Mouse (Mus musculus) forebrain, embryonic 16.5 days (tissue): ENCODE results near the gene Hyal2. TPM values are rescaled to one million over a fixed set of nuclear protein-coding genes. Genes with fewer than 3 reads are reported as not detected.

Experiments used
- ATAC-seq: fragments of 200-750 bp; cut with Nextera tagmentation; 2 replicates; pipeline ENCODE4 v1.8.0; 2017; ENCODE audit warnings: mild to moderate bottlenecking, moderate library complexity
- H3K27ac ChIP-seq: fragments of 300-500 bp; sonication (generic); 2 replicates; pipeline ENCODE4 v1.5.1; 2014; ENCODE audit warnings: low read length, control low read depth
- H3K27me3 ChIP-seq: fragments of 300-500 bp; sonication (generic); replicated peaks from 2 replicates; pipeline ENCODE4 v1.6.1; 2014; ENCODE audit warnings: low read length; ENCODE audit not compliant: control insufficient read depth, insufficient read depth
- H3K36me3 ChIP-seq: fragments of 300-500 bp; sonication (generic); 2 replicates; pipeline ENCODE4 v1.6.1; 2014; ENCODE audit not compliant: control insufficient read depth, insufficient read depth
- H3K4me1 ChIP-seq: fragments of 300-500 bp; sonication (generic); replicated peaks from 2 replicates; pipeline ENCODE4 v1.6.1; 2014; ENCODE audit warnings: low read length; ENCODE audit not compliant: control insufficient read depth, insufficient read depth
- H3K4me2 ChIP-seq: fragments of 300-500 bp; sonication (generic); 2 replicates; pipeline ENCODE4 v1.6.1; 2014; ENCODE audit warnings: mild to moderate bottlenecking, low read length, control low read depth
- H3K4me3 ChIP-seq: fragments of 300-500 bp; sonication (generic); replicated peaks from 2 replicates; pipeline ENCODE4 v1.5.1; 2014; ENCODE audit warnings: mild to moderate bottlenecking, low read length, control low read depth
- H3K9ac ChIP-seq: fragments of 300-500 bp; sonication (generic); replicated peaks from 2 replicates; pipeline ENCODE4 v1.6.1; 2014; ENCODE audit warnings: low read depth, low read length, control low read depth
- H3K9me3 ChIP-seq: fragments of 300-500 bp; sonication (generic); 2 replicates; pipeline ENCODE4 v1.6.1; 2016; ENCODE audit warnings: low read length; ENCODE audit not compliant: control insufficient read depth
- WGBS: fragments of 180-500 bp; shearing (Covaris S2); extraction: QIAGEN DNeasy Blood & Tissue Kit; methylation state at CpG from one replicate; pipeline ENCODE4 v1.1.7; 2014; 5-methylcytosine and 5-hydroxymethylcytosine counted together
- polyA plus RNA-seq: library from polyadenylated mRNA; unstranded; fragments of >200 nt; fragmentation: Nextera tagmentation; extraction: Ambion mirVana; gene quantifications from 2 replicates; pipeline ENCODE4 v1.2.1, GENCODE M21; 2015

The Hyal2 gene
- polyA plus RNA-seq, 1 experiment from 2014 or later, result 69.7 TPM

- WGBS, result 91% methylated on average over 11 of the region's 11 CpGs
- Histone ChIP-seq H3K36me3 (no peaks in the 10 kb centered on the region), H3K9ac (no peak overlapping the region), H3K4me1 (peaks cover 9% of the 10 kb centered on the region), H3K4me2 (no peak overlapping the region), H3K27me3 (no peaks in the 10 kb centered on the region), H3K9me3 (no peaks in the 10 kb centered on the region), H3K27ac (no peak overlapping the region), H3K4me3 (no peak overlapping the region)
- no peak for ATAC-seq
Observed at GRCm38 (mm10) chr9:107601275-107601674, 33.5 kb downstream of the Hyal2 start.

DNA sequence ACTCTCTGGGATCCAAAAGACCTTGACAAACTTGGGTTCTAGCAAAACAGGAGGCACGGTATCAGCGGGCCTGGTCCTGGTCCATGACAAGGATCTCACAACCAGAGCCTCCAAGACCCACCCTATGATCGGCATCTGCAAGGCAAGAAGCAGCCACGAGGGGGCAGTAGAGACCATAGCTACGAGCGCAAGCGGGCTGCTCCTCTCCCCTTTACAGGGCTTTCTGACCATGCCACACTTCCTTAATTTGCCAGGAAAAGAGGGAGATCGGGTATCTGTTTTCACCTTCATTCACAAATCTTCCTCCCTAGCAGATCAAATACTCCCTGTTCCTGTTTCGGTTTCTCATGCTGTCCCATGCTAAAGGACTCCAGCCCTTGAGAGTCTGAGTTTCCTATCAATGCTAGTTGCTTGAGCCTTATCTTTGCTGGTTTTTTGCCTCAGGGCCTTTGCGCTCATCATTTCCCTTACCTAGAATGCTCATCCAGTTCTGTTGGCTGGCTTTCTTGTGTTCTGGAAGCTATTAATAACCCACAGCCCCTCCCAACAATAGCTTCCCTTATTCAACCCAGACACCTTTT lies 34.4 kb downstream of the Hyal2 start:
- H3K9ac ChIP-seq, result peak overlapping the region; percentile 2; the same call in 1 of the 2 replicates
- H3K4me2 ChIP-seq, result no peak overlapping the region
- WGBS, result 15% methylated on average over 10 of the region's 10 CpGs
- no peaks in the 10 kb centered on the region for H3K36me3 ChIP-seq
- no peaks in the 10 kb centered on the region for H3K9me3 ChIP-seq
- peaks cover 9% of the 10 kb centered on the region for H3K4me1 ChIP-seq
- H3K27me3 ChIP-seq, result no peaks in the 10 kb centered on the region
- peak; percentile 78 for ATAC-seq
- no peak overlapping the region for H3K27ac ChIP-seq
- H3K4me3 ChIP-seq, result no peak overlapping the region

DNA sequence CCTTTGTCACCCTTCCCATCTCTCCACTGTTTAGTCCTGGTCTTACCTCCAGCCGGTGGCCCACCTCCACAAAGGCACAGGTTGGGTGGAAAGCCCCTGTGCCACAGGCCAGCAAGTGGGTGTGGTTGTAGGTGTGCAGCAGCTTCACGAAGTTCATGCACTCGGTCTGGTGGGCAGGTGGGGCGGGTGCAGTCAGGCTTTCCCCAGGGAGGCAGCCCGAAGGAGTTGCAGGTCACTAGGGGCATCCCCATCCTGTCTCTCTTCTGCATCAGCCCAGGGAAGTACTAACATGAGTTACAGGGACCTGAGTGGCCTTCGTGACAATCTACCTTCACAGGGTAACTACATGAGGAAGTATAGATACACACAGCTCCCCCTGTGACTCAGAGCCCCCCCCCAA lies 35.5 kb downstream of the Hyal2 start:
- Histone ChIP-seq H3K27me3 (no peaks in the 10 kb centered on the region), H3K9me3 (no peaks in the 10 kb centered on the region), H3K4me3 (no peak overlapping the region), H3K4me2 (no peak overlapping the region), H3K27ac (no peak overlapping the region), H3K36me3 (no peaks in the 10 kb centered on the region), H3K9ac (no peak overlapping the region), H3K4me1 (peaks cover 9% of the 10 kb centered on the region)
- ATAC-seq, result no peak
- 83% methylated on average over 6 of the region's 6 CpGs for WGBS

- Histone ChIP-seq H3K36me3 (no peaks in the 10 kb centered on the region), H3K9ac (no peak overlapping the region), H3K9me3 (no peaks in the 10 kb centered on the region), H3K4me2 (no peak overlapping the region), H3K27me3 (no peaks in the 10 kb centered on the region), H3K4me1 (peaks cover 9% of the 10 kb centered on the region), H3K4me3 (no peak overlapping the region), H3K27ac (no peak overlapping the region)
- no peak for ATAC-seq
- WGBS, result 48% methylated on average over 23 of the region's 23 CpGs
Observed at GRCm38 (mm10) chr9:107605041-107605661, 37.4 kb downstream of the Hyal2 start.

DNA sequence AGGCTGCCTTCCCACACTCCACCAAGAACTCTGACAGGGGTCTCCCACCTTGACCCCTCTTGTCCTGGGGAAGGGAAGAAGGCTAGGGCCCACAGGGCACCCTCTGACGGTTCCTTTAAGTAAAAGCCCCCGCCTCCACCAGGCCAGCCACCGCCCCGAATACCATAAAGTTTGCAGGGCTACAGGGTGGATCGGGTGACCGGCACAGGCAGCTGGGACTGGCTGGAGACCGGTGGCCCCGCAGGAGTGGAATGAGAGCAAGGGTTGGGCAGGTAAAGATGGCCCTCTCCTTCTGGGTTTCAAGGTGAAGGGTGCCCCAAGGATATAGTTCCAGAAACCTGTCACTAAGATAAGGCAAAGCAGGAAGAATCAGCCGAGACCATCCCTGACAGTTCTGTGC lies 38.8 kb downstream of the Hyal2 start:
- ATAC-seq, result no peak

DNA sequence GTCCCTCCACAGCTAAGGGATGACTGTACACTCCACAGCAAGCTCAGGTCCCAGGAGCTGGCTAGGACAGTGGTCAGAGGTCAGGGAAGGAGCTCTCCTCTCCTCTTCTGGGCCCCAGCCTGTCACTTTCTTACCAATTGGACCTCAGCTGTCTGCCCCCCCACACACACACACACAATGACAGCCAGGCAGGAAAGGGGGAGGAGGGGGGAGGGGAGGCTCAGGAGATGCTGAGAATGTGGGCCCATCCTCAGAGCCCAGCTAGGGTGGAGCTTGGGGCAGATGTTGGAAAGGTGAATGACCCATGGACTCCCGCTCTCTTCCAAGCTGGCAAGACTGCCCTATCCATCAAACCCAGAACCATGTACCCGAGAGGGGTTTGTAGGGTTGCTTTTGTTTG lies 39.3 kb downstream of the Hyal2 start:
- Histone ChIP-seq H3K27ac (no peak overlapping the region), H3K4me2 (no peak overlapping the region), H3K9ac (no peak overlapping the region; the same call in 1 of the 2 replicates), H3K4me1 (peaks cover 15% of the 10 kb centered on the region), H3K4me3 (no peak overlapping the region), H3K9me3 (no peaks in the 10 kb centered on the region), H3K27me3 (no peaks in the 10 kb centered on the region), H3K36me3 (no peaks in the 10 kb centered on the region)
- no peak for ATAC-seq
- WGBS, result 75% methylated on average over 2 of the region's 2 CpGs

More for the DNA sequence above, 38.8 kb downstream of the Hyal2 start:
- no peak overlapping the region for H3K27ac ChIP-seq
- H3K9me3 ChIP-seq, result no peaks in the 10 kb centered on the region
- H3K9ac ChIP-seq, result no peak overlapping the region
- H3K36me3 ChIP-seq, result no peaks in the 10 kb centered on the region
- H3K4me3 ChIP-seq, result no peak overlapping the region
- peaks cover 10% of the 10 kb centered on the region for H3K4me1 ChIP-seq
- 33% methylated on average over 9 of the region's 9 CpGs for WGBS
- no peaks in the 10 kb centered on the region for H3K27me3 ChIP-seq
- no peak overlapping the region for H3K4me2 ChIP-seq

DNA sequence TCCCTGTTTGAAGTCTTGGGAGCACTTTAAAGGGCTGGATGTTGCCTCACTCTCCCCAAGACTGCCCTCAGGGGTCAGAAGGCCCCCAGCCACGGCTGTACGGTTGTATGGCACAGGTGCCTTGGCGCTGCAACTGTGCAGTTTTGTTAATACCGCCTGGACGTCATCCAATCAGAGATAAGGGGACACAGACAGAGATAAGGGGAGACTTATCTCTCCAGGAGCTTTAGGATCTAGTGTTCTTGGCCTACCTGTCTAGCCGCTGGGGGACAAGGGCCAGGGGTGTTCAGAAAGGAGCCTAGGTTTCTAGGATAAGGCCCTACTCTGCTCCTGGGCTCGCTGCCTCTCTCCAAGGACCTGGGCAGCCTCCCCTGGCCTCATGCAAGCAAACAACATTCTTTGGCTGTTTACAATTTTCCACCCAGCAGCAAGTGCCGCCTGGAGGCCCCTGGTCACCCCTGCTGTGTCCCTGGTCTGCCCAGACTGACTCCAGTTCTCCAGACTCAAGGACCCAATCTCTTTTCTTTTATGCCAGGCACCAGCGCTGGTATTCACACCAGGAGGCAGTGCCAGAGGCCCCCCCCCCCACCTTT lies 40.0 kb downstream of the Hyal2 start:
- Histone ChIP-seq H3K4me1 (peaks cover 15% of the 10 kb centered on the region), H3K9ac (no peak overlapping the region), H3K9me3 (no peaks in the 10 kb centered on the region), H3K36me3 (no peaks in the 10 kb centered on the region), H3K4me3 (no peak overlapping the region), H3K27me3 (no peaks in the 10 kb centered on the region), H3K4me2 (no peak overlapping the region), H3K27ac (no peak overlapping the region)
- no peak for ATAC-seq
- WGBS, result 64% methylated on average over 9 of the region's 9 CpGs

DNA sequence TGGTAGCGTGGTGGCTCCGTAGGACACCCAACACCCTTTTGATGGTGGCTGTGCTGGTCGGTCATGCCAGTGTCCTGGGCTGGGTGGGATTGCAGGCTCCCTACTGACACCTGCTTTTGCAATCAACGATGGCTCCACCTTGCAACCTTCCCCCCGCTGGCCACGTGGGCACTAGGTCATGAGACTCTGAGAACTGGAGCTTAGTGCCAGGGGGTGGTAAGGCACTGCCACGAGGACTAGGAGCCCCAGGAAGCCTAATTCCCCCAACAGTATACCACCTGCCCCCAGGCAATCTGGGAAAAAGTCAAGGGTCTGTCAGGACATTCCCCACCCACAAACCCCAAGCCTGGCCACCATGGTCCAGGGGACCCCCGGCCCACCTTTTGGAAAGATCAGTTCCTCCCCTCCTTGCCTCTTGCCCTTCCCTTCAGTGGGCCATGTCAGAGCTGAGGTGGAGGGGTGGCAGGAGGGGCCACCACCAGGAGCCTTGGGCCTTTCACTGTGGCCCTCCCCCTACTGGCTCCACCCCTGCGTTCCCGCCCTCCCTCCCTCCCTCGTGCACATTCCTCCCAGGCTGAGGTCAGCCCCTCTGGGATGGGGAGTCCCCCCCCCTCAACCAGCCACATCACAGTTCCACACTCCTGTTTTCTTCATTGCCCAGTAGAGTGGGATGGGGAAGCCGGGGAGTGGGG lies 41.1 kb downstream of the Hyal2 start, which contains the start of gene Sema3b:
Gene Sema3b (minus strand): TSS at position 489 of the 692 bp plus-strand sequence.
- H3K4me3 ChIP-seq, result no peak within 1 kb of the TSS
- no peak within 1 kb of the TSS for H3K27ac ChIP-seq
- no peaks in the 10 kb centered on the region for H3K27me3 ChIP-seq
- 47% methylated on average over 11 of the region's 12 CpGs for WGBS
- no peaks in the 10 kb centered on the region for H3K9me3 ChIP-seq
- no peaks in the 10 kb centered on the region for H3K36me3 ChIP-seq
- peaks cover 19% of the 10 kb centered on the region for H3K4me1 ChIP-seq
- H3K4me2 ChIP-seq, result no peak within 1 kb of the TSS
- no peak for ATAC-seq
- H3K9ac ChIP-seq, result no peak within 1 kb of the TSS

GRCm38 (mm10) chr9:107609433-107609830 lies 41.7 kb downstream of the Hyal2 start:
- ATAC-seq, result no peak
- H3K36me3 ChIP-seq, result no peaks in the 10 kb centered on the region
- no peaks in the 10 kb centered on the region for H3K27me3 ChIP-seq
- H3K4me3 ChIP-seq, result no peak overlapping the region
- H3K27ac ChIP-seq, result no peak overlapping the region
- H3K9me3 ChIP-seq, result no peaks in the 10 kb centered on the region
- peaks cover 18% of the 10 kb centered on the region for H3K4me1 ChIP-seq
- WGBS, result 63% methylated on average over 4 of the region's 4 CpGs
- no peak overlapping the region for H3K9ac ChIP-seq
- no peak overlapping the region for H3K4me2 ChIP-seq
